Mouse (Mus musculus) liver, embryonic 12.5 days (tissue): ENCODE results near the gene Zfp597. TPM values are rescaled to one million over a fixed set of nuclear protein-coding genes. Genes with fewer than 3 reads are reported as not detected.

ENCODE experiments used
- ATAC-seq: fragments of 200-750 bp; cut with Nextera tagmentation; 2 replicates; pipeline ENCODE4 v1.8.0; 2017; ENCODE audit warnings: moderate number of reproducible peaks, mild to moderate bottlenecking, moderate library complexity
- H3K27ac ChIP-seq: fragments of 300-500 bp; sonication (generic); 2 replicates; pipeline ENCODE4 v1.5.1; 2016; ENCODE audit warnings: mild to moderate bottlenecking
- H3K27me3 ChIP-seq: fragments of 300-500 bp; sonication (generic); replicated peaks from 2 replicates; pipeline ENCODE4 v1.6.1; 2016; ENCODE audit warnings: mild to moderate bottlenecking, moderate library complexity
- H3K36me3 ChIP-seq: fragments of 300-500 bp; sonication (generic); 2 replicates; pipeline ENCODE4 v1.6.1; 2016; ENCODE audit warnings: mild to moderate bottlenecking, moderate library complexity
- H3K4me1 ChIP-seq: fragments of 300-500 bp; sonication (generic); 2 replicates; pipeline ENCODE4 v1.6.1; 2016
- H3K4me2 ChIP-seq: fragments of 300-500 bp; sonication (generic); 2 replicates; pipeline ENCODE4 v1.6.1; 2016; ENCODE audit warnings: mild to moderate bottlenecking, moderate library complexity
- H3K4me3 ChIP-seq: fragments of 300-500 bp; sonication (generic); 2 replicates; pipeline ENCODE4 v1.5.1; 2016; ENCODE audit warnings: mild to moderate bottlenecking, moderate library complexity
- H3K9ac ChIP-seq: fragments of 300-500 bp; sonication (generic); 2 replicates; pipeline ENCODE4 v1.6.1; 2016; ENCODE audit warnings: mild to moderate bottlenecking, moderate library complexity
- H3K9me3 ChIP-seq: fragments of 300-500 bp; sonication (generic); replicated peaks from 2 replicates; pipeline ENCODE4 v1.6.1; 2016; ENCODE audit warnings: mild to moderate bottlenecking, moderate library complexity
- WGBS: fragments of 180-500 bp; shearing (Covaris S2); methylation state at CpG from one replicate; pipeline ENCODE4 v1.1.7; 2016; ENCODE audit not compliant: insufficient replicate concordance; 5-methylcytosine and 5-hydroxymethylcytosine counted together
- polyA plus RNA-seq: library from polyadenylated mRNA; unstranded; fragments of >200 nt; fragmentation: Nextera tagmentation; extraction: Ambion mirVana; gene quantifications from 2 replicates; pipeline ENCODE4 v1.2.1, GENCODE M21; 2016

The Zfp597 gene
- polyA plus RNA-seq, 1 experiment from 2014 or later, result 3.0 TPM

- Histone ChIP-seq H3K27me3 (no peaks in the 10 kb centered on the region), H3K36me3 (peaks cover 67% of the 10 kb centered on the region), H3K4me3 (no peak overlapping the region), H3K4me1 (peaks cover 22% of the 10 kb centered on the region), H3K9ac (no peak overlapping the region), H3K4me2 (no peak overlapping the region), H3K9me3 (no peaks in the 10 kb centered on the region), H3K27ac (no peak overlapping the region)
- ATAC-seq, result no peak
- 73% methylated on average over 6 of the region's 6 CpGs for WGBS
These were observed 11.7 kb upstream of the Zfp597 start for GRCm38 (mm10) chr16:3896046-3896445.

- peaks cover 59% of the 10 kb centered on the region for H3K36me3 ChIP-seq
These were observed 10.9 kb upstream of the Zfp597 start for GRCm38 (mm10) chr16:3895173-3895792.

GRCm38 (mm10) chr16:3893739-3894138 is 9.4 kb upstream of the Zfp597 start:
- H3K9ac ChIP-seq, result no peak overlapping the region
- no peak for ATAC-seq
- peaks cover 45% of the 10 kb centered on the region for H3K36me3 ChIP-seq
- no peaks in the 10 kb centered on the region for H3K27me3 ChIP-seq
- no peak overlapping the region for H3K4me2 ChIP-seq
- H3K27ac ChIP-seq, result no peak overlapping the region
- H3K4me3 ChIP-seq, result no peak overlapping the region
- peaks cover 22% of the 10 kb centered on the region for H3K4me1 ChIP-seq
- WGBS, result 65% methylated on average over 3 of the region's 3 CpGs
- no peaks in the 10 kb centered on the region for H3K9me3 ChIP-seq

More at GRCm38 (mm10) chr16:3895173-3895792, 10.9 kb upstream of the Zfp597 start:
- ATAC-seq, result peak; percentile 66
- Histone ChIP-seq H3K9ac (no peak overlapping the region; the same call in 1 of the 2 replicates), H3K9me3 (no peaks in the 10 kb centered on the region), H3K27ac (peak overlapping the region; percentile 43; the same call in 1 of the 2 replicates), H3K27me3 (no peaks in the 10 kb centered on the region), H3K4me3 (no peak overlapping the region), H3K4me1 (peaks cover 22% of the 10 kb centered on the region), H3K4me2 (peak overlapping the region; percentile 37)
- WGBS, result 25% methylated on average over 9 of the region's 9 CpGs

GRCm38 (mm10) chr16:3891621-3892295 is 7.4 kb upstream of the Zfp597 start:
- no peak overlapping the region for H3K9ac ChIP-seq
- peaks cover 27% of the 10 kb centered on the region for H3K36me3 ChIP-seq
- no peak overlapping the region for H3K27ac ChIP-seq
- peaks cover 32% of the 10 kb centered on the region for H3K4me1 ChIP-seq
- ATAC-seq, result no peak
- WGBS, result 87% methylated on average over 14 of the region's 14 CpGs
- no peaks in the 10 kb centered on the region for H3K9me3 ChIP-seq
- H3K4me2 ChIP-seq, result no peak overlapping the region
- H3K4me3 ChIP-seq, result no peak overlapping the region
- no peaks in the 10 kb centered on the region for H3K27me3 ChIP-seq

- WGBS, result 4% methylated on average over 10 of the region's 10 CpGs
- peaks cover 15% of the 10 kb centered on the region; the same call in 1 of the 2 replicates for H3K36me3 ChIP-seq
- ATAC-seq, result no peak
These were observed 807 bp upstream of the Zfp597 start for GRCm38 (mm10) chr16:3885065-3885670.

GRCm38 (mm10) chr16:3876346-3876745 is 8.0 kb downstream of the Zfp597 start:
- Histone ChIP-seq H3K4me3 (no peak overlapping the region), H3K27me3 (no peaks in the 10 kb centered on the region), H3K4me2 (no peak overlapping the region), H3K4me1 (peaks cover 24% of the 10 kb centered on the region), H3K36me3 (peaks cover 38% of the 10 kb centered on the region), H3K9me3 (no peaks in the 10 kb centered on the region), H3K9ac (no peak overlapping the region), H3K27ac (no peak overlapping the region)
- ATAC-seq, result no peak
- WGBS, result 79% methylated on average over 4 of the region's 4 CpGs

More at GRCm38 (mm10) chr16:3885065-3885670, 807 bp upstream of the Zfp597 start:
- H3K4me3 ChIP-seq, result peak overlapping the region; percentile 88
- H3K4me2 ChIP-seq, result peak overlapping the region; percentile 83
- peaks cover 35% of the 10 kb centered on the region for H3K4me1 ChIP-seq
- no peaks in the 10 kb centered on the region for H3K27me3 ChIP-seq
- peak overlapping the region; percentile 87 for H3K27ac ChIP-seq
- H3K9me3 ChIP-seq, result no peaks in the 10 kb centered on the region
- H3K9ac ChIP-seq, result peak overlapping the region; percentile 93

GRCm38 (mm10) chr16:3872216-3873047 is 11.9 kb downstream of the Zfp597 start, which contains the start of gene Naa60:
Naa60 (plus strand) TSS chr16:3872375.
- H3K27me3 ChIP-seq, result no peaks in the 10 kb centered on the region
- H3K27ac ChIP-seq, result peak within 1 kb of the TSS; percentile 60; the same call in 1 of the 2 replicates
- H3K9me3 ChIP-seq, result no peaks in the 10 kb centered on the region
- H3K4me1 ChIP-seq, result peaks cover 35% of the 10 kb centered on the region
- H3K4me2 ChIP-seq, result peak within 1 kb of the TSS; percentile 97
- peak within 1 kb of the TSS; percentile 64 for H3K4me3 ChIP-seq
- peaks cover 31% of the 10 kb centered on the region for H3K36me3 ChIP-seq
- peak; percentile 91 for ATAC-seq
- WGBS, result 7% methylated on average over 47 of the region's 47 CpGs
- peak within 1 kb of the TSS; percentile 72 for H3K9ac ChIP-seq

- peaks cover 33% of the 10 kb centered on the region for H3K4me1 ChIP-seq
- H3K4me2 ChIP-seq, result peak overlapping the region; percentile 97
- H3K27me3 ChIP-seq, result no peaks in the 10 kb centered on the region
- H3K36me3 ChIP-seq, result peaks cover 29% of the 10 kb centered on the region
- H3K9ac ChIP-seq, result peak overlapping the region; percentile 72
- H3K9me3 ChIP-seq, result no peaks in the 10 kb centered on the region
- H3K27ac ChIP-seq, result peak overlapping the region; percentile 60; the same call in 1 of the 2 replicates
- WGBS, result 2% methylated on average over 16 of the region's 16 CpGs
- peak overlapping the region; percentile 64 for H3K4me3 ChIP-seq
- ATAC-seq, result peak; percentile 1; the same call in 1 of the 2 replicates
These were observed 12.5 kb downstream of the Zfp597 start for GRCm38 (mm10) chr16:3871815-3872214.

- Histone ChIP-seq H3K36me3 (peaks cover 25% of the 10 kb centered on the region), H3K9me3 (no peaks in the 10 kb centered on the region), H3K27me3 (no peaks in the 10 kb centered on the region), H3K9ac (no peak overlapping the region), H3K4me3 (no peak overlapping the region), H3K4me2 (no peak overlapping the region), H3K27ac (no peak overlapping the region), H3K4me1 (0 out of 2 replicates have a peak, but pooled peaks cover 3% of the 10 kb centered on the region)
- WGBS, result 41% methylated on average over 4 of the region's 4 CpGs
- ATAC-seq, result no peak
These were observed 25.1 kb downstream of the Zfp597 start for GRCm38 (mm10) chr16:3859254-3859653.

- 20% methylated on average over 1 of the region's 1 CpGs for WGBS
- Histone ChIP-seq H3K36me3 (peaks cover 4% of the 10 kb centered on the region), H3K4me3 (no peak overlapping the region), H3K9ac (no peak overlapping the region), H3K27ac (no peak overlapping the region), H3K27me3 (no peaks in the 10 kb centered on the region), H3K4me1 (peaks cover 8% of the 10 kb centered on the region), H3K9me3 (no peaks in the 10 kb centered on the region), H3K4me2 (no peak overlapping the region)
- 0 out of 2 replicates have a peak, but pooled peaks have one; percentile 50 for ATAC-seq
These were observed 28.6 kb downstream of the Zfp597 start for GRCm38 (mm10) chr16:3855776-3856175.

GRCm38 (mm10) chr16:3854437-3855182 is 29.8 kb downstream of the Zfp597 start:
- Histone ChIP-seq H3K4me2 (no peak overlapping the region), H3K4me3 (no peak overlapping the region), H3K36me3 (no peaks in the 10 kb centered on the region), H3K9ac (no peak overlapping the region), H3K27me3 (no peaks in the 10 kb centered on the region), H3K27ac (no peak overlapping the region), H3K9me3 (no peaks in the 10 kb centered on the region), H3K4me1 (peaks cover 8% of the 10 kb centered on the region)
- WGBS, result 69% methylated on average over 11 of the region's 11 CpGs
- no peak for ATAC-seq
